Mouse (Mus musculus) kidney, postnatal 4 days (tissue): Measurements from ENCODE around the gene Nf1.
A peak's percentile ranks its signal among the peaks of the same experiment; 100 is the strongest.

Experiments
- DNase-seq, 2 experiments: peaks; one replicate each; pipeline ENCODE4 v3.0.0; 2021; ENCODE audit warnings: mixed read lengths in 2 of 2

Gene Nf1

DNA sequence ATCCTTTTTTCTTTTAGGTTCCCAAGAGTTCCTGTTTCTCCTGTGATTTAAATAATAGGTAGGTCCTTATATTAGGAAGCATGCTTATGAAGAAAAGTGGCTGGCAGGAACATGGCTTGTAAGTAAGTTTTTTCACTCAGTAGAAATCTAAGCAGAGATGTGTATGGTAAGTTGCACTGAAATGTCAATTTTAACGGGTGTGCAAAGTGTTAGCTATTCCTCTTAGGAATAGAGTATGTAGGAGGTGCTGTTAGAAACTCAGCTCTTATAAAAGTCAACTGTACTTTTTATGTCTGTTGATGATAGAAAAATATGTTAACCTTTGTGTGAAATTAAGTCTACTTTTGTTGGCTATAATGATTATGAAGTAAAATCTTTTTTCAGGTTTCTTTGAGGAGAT lies 128.6 kb downstream of the Nf1 start:
- DNase-seq: no peak

DNA sequence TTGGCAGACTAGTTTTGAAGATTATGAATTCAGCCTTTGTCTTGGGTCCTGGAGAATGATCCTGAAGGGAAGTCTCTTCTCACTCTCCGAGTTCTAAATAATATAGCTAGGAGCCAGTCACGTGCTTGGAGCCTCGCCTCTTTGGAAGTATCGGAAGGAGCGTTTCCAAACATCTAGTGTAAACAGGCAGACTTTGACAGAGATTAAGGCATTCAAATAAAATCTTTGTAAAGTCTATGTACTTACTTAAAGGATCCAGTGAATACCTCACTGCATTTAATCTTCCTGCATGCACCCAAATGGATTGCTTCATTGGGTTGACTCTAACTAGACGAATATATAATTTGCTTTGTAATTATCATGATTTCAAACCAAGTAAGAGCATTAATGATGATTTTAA lies 143.9 kb downstream of the Nf1 start:
- no peak for DNase-seq

DNA sequence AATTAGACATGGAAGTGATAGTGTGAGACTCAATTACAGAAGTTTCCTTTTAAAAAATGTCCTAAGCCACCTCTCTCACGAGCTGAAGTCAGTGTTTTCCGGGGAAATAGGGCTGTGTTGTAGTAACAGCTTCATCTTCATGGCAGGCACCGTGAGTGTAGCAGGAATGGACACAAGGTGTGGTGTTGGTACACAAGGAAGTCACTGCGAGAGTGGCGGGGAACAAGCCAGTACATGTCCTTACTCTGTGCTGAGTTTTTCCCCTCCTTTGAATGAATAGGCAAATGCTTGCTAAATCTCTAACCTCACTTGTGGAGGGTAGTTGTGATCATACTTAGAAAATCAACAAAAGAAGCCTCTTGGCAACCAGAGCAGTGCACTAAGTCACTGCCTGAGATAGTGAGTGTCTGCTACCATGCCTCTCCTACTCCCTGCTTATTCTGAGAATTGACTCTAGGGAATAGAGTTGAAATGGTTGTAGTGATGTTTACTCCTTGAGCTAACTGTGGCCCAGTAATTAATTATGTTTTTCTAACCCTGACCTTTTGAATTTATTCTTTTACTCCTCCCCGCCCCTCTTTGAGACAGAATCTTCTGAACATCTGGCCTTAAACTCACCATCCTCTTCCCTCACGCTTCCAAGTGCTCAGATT lies 144.5 kb downstream of the Nf1 start:
- no peak for DNase-seq

DNA sequence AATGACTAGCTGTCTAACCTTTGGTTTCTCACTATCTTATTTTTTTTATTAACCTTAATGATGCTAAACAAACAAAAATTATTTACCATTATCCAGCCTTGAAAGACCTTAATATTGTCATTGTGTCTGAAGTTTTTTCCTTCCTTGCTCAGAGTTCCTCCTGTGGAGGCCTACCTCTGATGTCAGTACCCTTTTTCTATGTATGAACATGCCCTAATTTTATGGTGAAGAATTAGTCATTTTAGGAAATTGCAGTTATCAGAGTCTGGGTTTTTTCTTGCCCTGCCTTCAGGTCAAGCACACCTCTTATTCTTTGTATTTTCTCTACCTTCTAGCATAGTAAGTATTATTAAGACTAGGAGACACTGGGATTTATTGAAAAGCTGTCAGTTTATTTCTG lies 145.2 kb downstream of the Nf1 start:
- no peak for DNase-seq

DNA sequence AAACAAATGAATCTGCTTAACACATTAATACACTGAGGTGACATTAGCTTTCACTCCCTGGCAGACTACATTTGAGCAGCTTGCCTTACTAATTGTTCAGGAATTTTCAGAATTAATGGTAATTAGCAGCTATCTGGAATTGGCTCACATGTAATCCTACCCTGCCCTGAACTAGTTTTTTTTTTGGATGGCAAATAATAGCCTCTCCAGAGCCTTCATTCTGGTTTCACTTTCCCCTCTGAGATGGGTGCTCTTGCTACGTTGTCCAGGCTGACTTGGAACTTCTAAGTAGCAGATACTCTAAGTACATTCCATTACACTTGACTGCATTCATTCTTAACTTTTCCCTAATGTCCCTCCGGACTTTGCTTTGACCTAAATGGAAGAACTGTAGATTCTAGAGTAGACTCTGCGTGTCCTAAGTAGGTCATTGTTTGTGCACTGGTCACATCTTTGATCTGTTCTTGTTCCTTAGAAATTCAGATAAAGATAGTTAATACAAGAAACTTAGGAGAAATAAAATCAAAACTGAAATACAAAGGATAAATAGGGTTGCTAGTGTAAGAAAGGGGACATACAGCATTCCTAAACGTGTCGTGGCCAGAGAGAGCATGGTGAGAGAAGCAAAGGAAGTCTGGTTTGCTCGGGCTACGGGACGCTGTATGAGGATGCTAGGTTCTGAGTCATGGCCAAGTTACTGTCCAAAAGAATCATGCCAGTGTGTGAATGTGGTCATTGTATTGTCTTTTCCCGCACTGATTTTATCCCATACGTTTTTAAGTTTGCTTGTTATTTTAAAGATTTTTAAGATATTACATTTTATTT lies 155.7 kb downstream of the Nf1 start:
- no peak for DNase-seq

DNA sequence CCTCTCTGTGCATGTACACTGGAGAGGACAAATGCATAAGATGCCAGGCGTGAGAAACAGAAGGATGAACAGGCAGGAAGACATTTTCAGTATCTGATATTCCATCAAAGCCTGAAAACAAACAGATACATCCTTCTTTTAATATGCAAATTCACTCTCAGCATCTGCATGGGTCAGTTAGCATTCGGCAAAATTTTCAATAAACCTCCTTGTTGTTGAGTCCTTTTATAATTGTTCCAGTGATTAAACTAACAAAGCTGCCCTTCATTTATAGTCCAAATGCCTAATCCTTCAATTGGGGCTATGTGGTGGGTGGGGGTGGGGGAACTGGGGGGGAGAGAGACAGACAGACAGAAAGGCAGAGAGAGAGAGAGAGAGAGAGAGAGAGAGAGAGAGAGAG lies 163.4 kb downstream of the Nf1 start:
- DNase-seq: no peak

DNA sequence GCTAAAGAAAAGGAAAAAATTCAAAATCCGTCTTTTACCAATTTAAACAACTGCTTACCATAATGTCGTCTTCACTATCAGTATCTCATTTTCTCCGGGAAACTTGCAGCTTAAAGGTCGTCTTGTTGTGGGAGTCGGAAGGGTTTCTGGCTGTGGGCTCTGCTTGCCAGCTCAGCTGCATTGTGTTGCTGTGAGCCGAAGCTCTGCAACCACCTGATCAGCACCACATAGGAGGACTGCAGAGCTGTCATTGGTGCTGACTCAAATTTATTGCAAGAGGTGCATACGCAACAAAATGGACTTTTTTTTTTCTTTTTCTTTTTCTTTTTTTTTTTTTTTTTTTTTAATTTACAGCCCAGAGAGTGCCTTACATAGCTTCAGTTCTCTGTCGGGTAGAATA lies 164.4 kb downstream of the Nf1 start, which contains the start of gene Omg:
Gene Omg (minus strand): TSS at position 240 of the 400 bp plus-strand sequence.
- DNase-seq: no peak

DNA sequence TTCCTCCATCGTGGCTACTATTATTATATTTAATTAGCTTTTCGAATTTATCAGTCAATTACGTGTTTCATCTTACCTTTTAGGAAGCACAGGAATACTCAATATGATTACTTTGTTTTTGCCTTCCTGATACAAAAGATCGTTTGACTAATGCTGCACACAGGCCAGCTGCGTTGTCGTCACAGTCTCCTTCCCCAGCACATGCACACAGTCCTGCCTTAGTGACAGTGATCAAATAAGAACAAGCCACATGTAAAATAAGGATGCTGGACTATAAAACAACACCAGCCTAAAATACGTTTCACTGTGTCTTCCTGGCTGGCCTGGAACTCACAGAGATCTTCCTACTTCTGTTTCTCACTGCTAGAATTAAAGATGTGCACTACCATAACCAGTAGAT lies 165.0 kb downstream of the Nf1 start:
- no peak for DNase-seq

DNA sequence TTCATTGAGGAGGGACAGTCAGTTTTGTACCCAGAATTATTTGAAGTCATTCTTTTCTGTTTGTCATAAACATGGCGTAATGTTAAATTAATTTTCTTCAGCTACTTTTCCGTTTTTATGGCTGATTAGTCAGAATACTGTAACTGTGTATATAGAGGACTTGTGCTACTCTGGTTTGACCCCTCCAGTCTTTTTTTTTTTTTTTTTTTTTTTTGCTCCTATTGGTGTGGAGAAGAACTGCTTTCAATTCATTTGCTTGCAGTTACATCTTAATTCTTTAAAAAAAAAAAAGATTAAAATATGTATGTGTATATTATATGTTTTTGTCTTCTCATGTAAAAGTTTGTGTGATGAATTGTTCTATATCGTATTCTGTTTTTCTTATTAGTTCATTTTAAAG lies 172.5 kb downstream of the Nf1 start:
- DNase-seq: no peak

DNA sequence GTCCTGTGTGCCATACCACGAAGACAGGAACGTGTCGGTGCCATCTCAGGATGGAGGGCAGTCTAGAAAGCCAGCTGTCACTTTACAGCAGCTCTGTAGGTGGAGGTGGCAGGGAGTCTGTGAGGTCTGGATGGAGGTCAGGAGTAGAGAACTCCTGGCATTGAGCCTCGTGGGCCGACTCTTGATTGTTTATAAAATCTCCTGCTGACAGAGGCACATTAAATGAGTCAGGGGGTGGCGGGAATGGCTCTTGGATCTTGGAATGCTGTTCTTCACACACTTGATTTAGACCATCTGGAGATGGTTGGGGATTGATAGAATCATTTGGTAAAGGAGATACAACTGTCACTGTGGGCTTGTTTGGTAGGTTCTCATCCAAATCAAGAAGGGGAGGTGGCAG lies 175.8 kb downstream of the Nf1 start:
- DNase-seq: no peak

DNA sequence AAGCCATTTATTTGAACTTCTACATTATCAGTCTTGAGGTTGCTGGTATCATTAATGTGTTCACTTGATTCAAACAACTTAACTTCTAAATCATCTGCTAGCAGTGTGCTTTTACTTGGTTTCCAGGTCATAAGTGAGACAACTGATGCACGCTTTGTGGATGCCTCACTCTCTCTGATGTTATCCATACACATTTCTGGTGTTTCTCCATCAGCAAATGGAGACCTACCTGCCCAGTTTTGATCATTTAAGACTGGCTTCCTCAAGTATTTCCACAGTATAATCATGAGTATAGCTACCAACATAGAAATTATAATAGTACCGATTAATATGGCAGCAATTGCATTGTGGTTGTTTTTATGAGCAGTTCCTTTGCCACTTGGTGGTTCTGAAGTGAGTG lies 176.3 kb downstream of the Nf1 start:
- DNase-seq: no peak

DNA sequence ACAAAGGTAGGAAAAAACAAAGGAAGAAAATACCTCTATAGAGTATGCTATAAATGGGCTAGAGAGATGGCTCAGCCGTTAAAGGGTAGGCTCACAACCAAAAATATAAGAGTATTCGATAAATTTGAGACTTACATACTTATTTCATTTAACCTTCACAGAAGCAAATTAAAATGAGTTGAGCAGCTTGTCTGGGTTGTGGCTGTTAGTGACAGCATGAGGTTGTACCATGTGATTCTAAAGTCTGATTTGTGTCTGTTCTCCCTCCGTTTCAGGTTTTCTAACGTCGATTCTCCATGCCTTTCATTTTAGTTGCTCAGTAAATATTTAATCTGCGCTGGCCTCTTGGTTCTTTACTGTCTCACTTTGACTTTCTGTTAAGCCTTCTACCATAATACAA lies 179.8 kb downstream of the Nf1 start:
- DNase-seq: no peak

DNA sequence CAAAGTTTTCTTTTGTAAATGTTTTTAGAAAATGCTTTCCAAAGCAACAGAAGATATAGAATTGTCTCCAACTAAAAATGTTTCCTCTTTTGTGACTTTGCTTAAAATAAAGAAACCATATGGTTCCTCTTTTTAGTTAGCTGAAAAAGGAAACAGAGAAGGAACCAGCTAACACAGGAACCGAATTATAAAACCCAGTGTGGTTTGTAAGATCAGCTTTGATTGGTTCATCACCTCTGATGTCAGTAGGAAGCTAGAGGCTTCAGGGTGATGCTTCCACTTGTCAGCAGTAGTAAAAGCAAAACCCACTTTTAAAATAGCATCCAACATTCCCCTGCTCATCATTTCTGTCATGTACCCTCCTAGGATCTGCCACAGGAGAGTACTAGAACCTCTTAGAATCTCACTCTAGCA lies 180.4 kb downstream of the Nf1 start:
- no peak for DNase-seq

DNA sequence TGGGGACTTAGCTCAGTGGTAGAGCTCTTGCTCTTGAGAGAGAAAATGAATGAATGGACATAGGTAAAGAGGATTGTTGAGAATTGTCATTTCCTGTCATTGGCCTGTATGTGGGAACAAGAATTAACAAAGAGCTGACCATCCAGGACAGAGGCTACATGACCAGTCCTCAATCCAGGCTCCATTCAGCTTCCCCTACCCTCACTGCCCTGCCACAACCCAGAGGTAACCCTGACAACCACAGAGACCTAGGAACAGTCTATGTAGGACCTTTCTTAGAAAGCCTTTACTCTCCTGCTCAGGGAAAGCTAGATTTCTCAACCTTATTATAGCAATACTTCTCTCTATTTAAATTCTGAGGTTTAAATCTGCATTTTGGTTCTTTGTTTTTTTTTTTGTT lies 181.3 kb downstream of the Nf1 start:
- no peak for DNase-seq

DNA sequence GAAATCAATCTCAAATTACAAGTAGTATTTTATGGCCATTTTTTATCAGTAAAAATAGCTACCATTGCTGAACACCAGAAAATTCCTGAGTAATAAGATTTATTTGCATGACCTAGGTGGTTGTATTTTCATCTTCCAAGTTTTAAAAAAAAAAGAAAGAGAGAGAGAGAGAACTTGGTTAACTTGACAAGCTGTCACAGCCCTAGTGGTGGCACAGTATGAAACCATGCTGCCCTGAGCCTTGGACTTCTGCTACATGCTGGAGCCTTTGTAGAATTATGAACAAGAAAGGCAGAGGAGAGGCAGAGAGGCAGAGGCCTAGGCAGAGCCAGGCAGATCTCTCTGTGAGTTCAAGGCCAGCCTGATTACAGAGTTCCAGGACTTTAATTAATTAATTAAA lies 182.4 kb downstream of the Nf1 start:
- DNase-seq: no peak

DNA sequence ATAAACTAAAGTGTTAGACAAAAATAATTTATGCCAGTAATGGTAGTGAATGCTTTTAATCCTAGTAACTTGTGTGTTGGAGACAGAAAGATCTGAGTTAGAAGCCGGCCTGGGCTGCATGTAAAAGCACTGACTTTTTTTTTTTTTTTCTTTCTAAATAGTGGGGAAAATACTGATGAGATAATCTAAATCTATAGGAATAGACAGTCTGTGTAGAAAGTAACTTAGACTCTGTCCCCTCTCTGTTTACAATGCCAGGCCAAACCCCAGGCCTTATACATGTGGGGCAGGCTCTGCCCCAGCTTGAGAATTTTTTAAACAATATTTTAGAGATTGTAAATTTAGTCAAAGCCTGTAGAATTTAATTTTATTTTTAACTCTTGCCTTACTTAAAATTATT lies 183.5 kb downstream of the Nf1 start:
- DNase-seq: no peak

DNA sequence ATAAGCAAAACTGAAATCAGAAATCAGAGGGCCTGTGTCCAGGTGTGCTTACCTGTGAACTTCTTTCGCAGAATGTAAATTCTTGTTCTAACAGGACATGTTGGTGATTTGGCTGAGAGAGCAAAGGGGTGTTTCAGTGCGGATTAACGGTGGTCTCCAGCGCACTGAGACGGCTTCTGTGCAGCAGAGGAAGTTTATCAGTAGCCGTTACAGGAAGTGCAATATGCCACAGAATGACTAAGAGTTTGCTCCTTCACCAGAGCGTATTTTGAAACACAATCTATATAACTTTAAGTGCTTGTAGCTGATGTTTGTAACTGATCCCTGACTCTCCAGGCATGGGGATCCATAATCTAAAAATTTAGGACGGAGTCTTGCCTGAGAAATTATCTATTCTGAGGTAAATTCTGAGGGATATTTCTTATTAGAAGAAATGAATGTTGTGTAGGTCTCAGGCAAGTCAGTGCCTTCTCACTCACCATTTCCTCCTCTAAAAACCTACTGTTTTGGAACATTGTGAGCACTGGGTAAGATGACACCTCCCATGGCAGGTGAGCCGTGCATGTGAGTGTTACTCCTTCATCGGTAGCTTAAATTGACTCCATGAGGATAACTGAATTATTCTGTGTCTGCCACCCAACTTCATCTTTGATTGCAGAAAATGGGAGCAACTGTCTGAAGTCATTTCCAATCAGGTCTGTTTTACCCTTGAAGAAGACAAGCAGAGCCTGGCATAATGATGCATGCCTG lies 184.2 kb downstream of the Nf1 start, which contains the start of gene Evi2b:
Gene Evi2b (minus strand): TSS at position 203 of the 750 bp plus-strand sequence.
- no peak for DNase-seq

DNA sequence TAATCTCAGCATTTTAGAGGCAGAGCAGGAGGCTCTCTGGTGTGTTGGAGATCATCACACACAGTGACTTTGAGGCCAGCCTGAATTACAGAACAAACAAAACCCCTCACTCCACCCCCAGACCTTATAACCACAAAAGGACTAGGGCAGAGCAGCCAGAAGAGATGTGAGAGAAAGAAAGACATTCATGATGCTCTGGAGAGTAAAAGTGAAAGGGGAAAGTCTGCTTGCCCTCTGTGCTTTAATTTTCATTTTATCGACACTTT lies 184.8 kb downstream of the Nf1 start:
- DNase-seq: no peak

DNA sequence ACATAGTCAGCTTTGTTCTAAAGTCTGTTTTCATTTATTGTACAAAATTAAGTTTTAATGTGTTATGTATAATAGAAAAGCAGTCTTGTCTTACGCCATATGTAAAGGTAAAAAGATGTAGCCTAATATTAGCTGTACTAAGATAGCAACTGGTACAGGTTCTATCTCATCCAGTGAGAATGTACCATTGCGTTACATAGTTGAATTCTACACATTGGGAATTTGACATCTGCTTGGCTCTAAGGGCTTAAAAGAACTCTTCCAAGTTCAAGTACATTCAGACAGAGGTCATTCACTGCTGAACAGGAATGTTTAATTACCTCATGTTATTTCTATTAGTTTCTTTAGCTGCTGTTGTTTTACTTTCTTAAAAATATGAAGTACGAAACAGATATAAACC lies 187.1 kb downstream of the Nf1 start:
- DNase-seq: no peak

DNA sequence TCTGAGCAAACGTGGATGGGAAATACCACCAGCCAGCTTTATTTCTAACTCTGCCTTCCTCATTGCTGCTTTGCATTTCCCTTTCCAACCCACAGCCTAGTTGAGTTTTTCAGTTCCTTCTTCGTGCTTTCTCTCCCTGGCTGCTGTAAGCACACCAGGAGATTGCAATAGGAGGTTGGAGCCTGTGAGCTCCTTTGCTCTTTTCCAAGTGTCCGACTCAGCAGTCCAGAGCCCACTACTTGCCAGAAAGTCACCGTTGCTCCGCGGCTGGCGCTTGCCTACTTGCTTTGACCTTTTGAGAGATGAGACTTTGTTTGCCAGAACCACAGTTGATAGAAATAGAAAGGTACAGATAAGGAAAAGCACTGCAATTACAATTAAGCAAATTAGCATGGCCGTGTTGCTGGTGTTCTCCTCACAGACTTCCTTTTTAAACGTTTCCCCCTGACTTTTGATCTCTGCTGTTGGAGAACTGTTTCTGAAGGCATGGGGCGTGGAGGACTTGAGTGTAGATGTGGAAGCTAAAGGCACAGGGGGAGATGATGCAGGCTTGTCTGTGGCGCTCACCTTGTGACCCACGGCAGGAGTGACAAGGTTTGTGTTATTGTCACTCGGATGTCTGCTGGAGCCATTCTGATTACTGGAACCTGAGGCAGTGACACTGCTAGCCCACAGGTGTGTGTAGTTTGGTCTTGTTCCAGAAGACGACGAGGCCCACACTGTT lies 187.7 kb downstream of the Nf1 start:
- DNase-seq: peak in 1 of 2 experiments; percentile 34

DNA sequence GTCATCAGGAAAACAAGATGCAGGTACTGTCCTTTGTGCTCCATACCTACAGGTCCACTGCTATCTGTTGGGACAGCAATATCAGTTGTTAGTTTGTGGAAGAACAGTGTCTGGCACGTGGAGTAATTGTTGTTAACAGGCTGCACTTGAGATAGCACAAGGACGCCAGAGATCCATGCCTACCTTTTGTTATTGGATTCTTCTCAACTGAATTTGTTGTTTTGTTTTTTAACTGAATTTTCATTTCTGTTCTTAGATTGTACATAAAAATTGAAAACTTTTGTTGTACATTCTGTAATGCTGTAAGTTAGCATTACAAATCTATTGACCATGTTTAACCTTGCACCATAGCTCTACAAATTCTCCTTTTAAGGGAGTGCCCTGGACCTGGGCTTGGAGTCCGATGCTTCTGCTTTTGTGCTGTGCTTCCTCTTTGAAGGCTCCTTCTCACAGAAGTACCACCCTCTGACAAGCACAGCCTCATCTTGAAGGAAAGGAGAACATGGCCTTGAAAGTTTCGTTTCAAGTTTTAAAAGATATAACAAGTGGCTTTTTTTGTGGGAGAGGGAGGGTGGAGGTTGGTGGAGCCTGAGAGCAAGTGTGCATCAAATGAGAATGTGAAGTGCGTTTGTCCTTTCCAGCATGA lies 188.4 kb downstream of the Nf1 start:
- DNase-seq: no peak

DNA sequence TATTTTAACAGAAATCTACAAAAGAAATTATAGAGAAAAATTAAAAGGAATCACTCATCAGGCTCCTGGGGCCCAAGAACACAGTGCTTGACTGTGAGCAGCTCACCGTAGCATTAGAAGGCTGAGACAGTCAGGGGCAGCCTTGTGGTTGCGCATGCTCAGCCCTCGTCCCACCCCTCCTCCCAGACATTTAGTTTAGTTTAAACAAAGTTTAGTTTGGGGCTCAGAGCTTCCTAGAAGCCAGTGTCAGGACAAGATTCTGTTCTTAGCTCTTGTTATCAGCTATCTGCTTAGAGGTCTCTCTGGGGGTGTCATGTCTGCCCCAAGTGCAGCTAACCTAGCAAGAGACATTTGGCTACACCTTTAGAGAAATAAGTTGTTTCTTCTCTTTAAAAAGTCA lies 189.1 kb downstream of the Nf1 start:
- DNase-seq: no peak

DNA sequence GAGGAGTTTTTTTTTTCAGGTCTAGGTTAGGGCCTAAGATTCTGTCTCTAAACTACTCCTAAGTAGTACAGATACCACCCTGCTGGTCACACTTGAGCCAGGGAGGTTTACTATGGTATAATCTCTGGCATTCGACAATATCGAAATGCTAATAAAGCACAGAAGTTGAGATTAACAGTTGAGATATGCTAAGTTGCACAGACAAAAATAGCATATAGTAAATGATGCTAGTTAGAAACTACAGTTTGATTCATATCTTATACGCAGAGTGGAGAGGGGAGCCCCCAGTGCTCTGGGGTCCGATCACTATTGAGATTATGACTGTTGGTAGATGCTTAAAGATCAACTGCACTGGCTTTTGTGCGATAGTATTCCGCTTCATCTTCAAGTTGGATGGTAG lies 189.7 kb downstream of the Nf1 start:
- DNase-seq: no peak
